Mouse (Mus musculus): ENCODE results near the gene Rtn3. TPM values are rescaled to one million over a fixed set of nuclear protein-coding genes. Genes with fewer than 3 reads are reported as not detected.
"Not testable (repeated sequence)": the region's sequence is repeated elsewhere in the genome, so short reads cannot be mapped to it uniquely, and the experiment has no call there.

Gene Rtn3
- polyA plus RNA-seq, 1 experiment from 2014 or later: 139 TPM

DNA sequence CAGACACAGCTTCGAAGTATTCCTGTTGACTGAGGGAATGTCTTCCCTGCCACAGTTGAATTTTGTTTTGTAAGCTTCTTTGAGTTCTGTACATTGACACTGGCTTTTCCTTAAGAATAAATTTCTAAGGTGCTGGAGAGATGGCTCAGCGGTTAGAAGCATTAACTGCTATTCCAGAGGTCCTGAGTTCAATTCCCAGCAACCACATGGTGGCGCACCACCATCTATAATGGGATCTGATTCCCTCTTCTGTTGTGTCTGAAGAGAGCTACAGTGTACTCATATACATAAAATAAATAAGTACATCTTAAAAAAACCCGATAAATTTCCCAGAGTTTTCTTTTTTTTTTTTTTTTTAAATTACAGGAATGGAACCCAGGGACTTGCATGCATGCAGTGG, 24.9 kb upstream of the Rtn3 start:
- H3K27me3 ChIP-seq (ENCODE audit: control insufficient read depth, insufficient read depth, low read length): no peaks in the 10 kb centered on the region
- H3K9ac ChIP-seq (ENCODE audit: low read length): no peak overlapping the region
- H3K27ac ChIP-seq (ENCODE audit: low read length): no peak overlapping the region
- H3K9me3 ChIP-seq (replicated peaks; ENCODE audit: control insufficient read depth, low read length): no peaks in the 10 kb centered on the region
- peaks cover 6% of the 10 kb centered on the region for H3K4me1 ChIP-seq (ENCODE audit: control insufficient read depth, insufficient read depth, low read length)
- 64% methylated on average over 4 of the region's 4 CpGs for WGBS
- no peak overlapping the region for H3K4me3 ChIP-seq (ENCODE audit: low read length)
- H3K36me3 ChIP-seq (ENCODE audit: control insufficient read depth, insufficient read depth): peaks cover 11% of the 10 kb centered on the region
- ATAC-seq (replicated peaks; ENCODE audit: extremely low read depth, insufficient read depth, low FRiP score): no peak
- no peak overlapping the region for H3K4me2 ChIP-seq (ENCODE audit: low read depth, low read length)

DNA sequence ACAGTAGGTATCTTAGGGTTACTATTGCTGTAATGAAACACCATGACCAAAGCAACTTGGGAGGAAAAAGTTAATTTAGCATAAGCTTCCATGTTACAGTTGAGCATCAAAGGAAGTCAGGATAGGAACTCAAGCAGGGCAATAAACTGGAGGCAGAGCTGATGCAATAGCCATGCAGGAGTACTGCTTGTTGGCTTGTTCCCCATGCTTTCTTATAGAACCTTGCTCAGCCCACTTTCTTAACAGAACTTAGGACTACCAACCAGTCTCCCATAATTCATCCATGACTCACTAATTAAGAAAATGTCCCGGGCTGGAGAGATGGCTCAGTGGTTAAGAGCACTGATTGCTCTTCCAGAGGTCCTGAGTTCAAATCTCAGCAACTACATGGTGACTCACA, 23.2 kb upstream of the Rtn3 start:
- no peak overlapping the region for H3K4me3 ChIP-seq (ENCODE audit: low read length)
- no peaks in the 10 kb centered on the region for H3K9me3 ChIP-seq (replicated peaks; ENCODE audit: control insufficient read depth, low read length)
- peaks cover 6% of the 10 kb centered on the region for H3K4me1 ChIP-seq (ENCODE audit: control insufficient read depth, insufficient read depth, low read length)
- no peak overlapping the region for H3K4me2 ChIP-seq (ENCODE audit: low read depth, low read length)
- H3K9ac ChIP-seq (ENCODE audit: low read length): no peak overlapping the region
- whole genome bisulfite sequencing: 88% methylated on average over 1 of the region's 1 CpGs
- ATAC-seq (replicated peaks; ENCODE audit: extremely low read depth, insufficient read depth, low FRiP score): no peak
- no peak overlapping the region for H3K27ac ChIP-seq (ENCODE audit: low read length)
- H3K36me3 ChIP-seq (ENCODE audit: control insufficient read depth, insufficient read depth): peaks cover 11% of the 10 kb centered on the region
- no peaks in the 10 kb centered on the region for H3K27me3 ChIP-seq (ENCODE audit: control insufficient read depth, insufficient read depth, low read length)

DNA sequence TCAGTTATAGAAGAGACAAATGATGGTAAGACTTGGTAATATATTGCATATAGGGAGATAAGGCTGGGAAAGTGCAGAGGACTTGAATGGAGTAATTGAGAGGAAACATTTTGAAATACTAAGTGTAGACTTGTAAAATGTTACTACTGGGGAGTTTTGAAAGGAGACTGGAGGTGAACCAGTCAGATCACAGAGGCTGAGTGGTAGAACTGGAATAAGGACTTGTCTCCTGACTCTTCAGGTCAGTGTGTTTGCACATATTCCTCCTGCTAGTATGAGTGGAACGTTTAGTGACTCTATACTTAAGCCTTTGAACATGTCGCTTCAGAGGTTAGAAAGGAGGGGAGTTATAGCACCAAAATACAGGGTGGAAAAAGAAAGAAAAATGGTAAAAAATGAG, 19.4 kb upstream of the Rtn3 start:
- no peaks in the 10 kb centered on the region for H3K36me3 ChIP-seq (ENCODE audit: control insufficient read depth, insufficient read depth)
- no peaks in the 10 kb centered on the region for H3K9me3 ChIP-seq (replicated peaks; ENCODE audit: control insufficient read depth, low read length)
- no peak overlapping the region for H3K4me3 ChIP-seq (ENCODE audit: low read length)
- ATAC-seq (replicated peaks; ENCODE audit: extremely low read depth, insufficient read depth, low FRiP score): no peak
- H3K27me3 ChIP-seq (ENCODE audit: control insufficient read depth, insufficient read depth, low read length): no peaks in the 10 kb centered on the region
- 74% methylated on average over 2 of the region's 2 CpGs for WGBS
- no peak overlapping the region for H3K9ac ChIP-seq (ENCODE audit: low read length)
- no peak overlapping the region for H3K4me2 ChIP-seq (ENCODE audit: low read depth, low read length)
- H3K4me1 ChIP-seq (ENCODE audit: control insufficient read depth, insufficient read depth, low read length): peaks cover 3% of the 10 kb centered on the region; the same call in 1 of the 2 replicates
- no peak overlapping the region for H3K27ac ChIP-seq (ENCODE audit: low read length)

DNA sequence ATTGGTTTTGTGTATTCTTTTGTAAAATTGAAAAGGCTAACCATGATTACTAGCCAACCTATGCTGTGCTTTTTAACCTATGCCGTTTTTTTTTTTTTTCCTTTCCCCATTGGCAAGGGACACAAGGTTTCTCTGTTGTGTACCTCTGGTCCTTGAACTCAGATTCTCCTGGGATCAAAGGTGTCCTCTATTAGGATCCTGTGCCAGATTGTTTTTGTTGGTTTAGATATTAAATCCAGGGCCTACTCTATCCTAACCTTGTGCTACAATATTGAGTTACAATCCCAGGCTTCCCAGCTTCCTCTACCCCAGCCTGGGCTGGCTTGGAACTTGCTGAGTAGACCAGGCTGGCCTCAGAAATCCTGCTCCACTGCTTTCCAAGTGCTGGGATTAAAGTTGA, 17.6 kb upstream of the Rtn3 start:
- no peak for ATAC-seq (replicated peaks; ENCODE audit: extremely low read depth, insufficient read depth, low FRiP score)
- no peak overlapping the region for H3K9ac ChIP-seq (ENCODE audit: low read length)

GRCm38 (mm10) chr19:7498816-7499215, 15.7 kb upstream of the Rtn3 start:
- WGBS: 72% methylated on average over 2 of the region's 2 CpGs
- no peak for ATAC-seq (replicated peaks; ENCODE audit: extremely low read depth, insufficient read depth, low FRiP score)
- H3K4me2 ChIP-seq (ENCODE audit: low read depth, low read length): no peak overlapping the region
- H3K9me3 ChIP-seq (replicated peaks; ENCODE audit: control insufficient read depth, low read length): no peaks in the 10 kb centered on the region
- no peaks in the 10 kb centered on the region for H3K27me3 ChIP-seq (ENCODE audit: control insufficient read depth, insufficient read depth, low read length)
- no peak overlapping the region for H3K27ac ChIP-seq (ENCODE audit: low read length)
- H3K4me3 ChIP-seq (ENCODE audit: low read length): no peak overlapping the region
- no peaks in the 10 kb centered on the region for H3K36me3 ChIP-seq (ENCODE audit: control insufficient read depth, insufficient read depth)
- H3K9ac ChIP-seq (ENCODE audit: low read length): no peak overlapping the region
- peaks cover 6% of the 10 kb centered on the region for H3K4me1 ChIP-seq (ENCODE audit: control insufficient read depth, insufficient read depth, low read length)

More for the DNA sequence above, 17.6 kb upstream of the Rtn3 start:
- H3K4me3 ChIP-seq (ENCODE audit: low read length): no peak overlapping the region
- WGBS: 86% methylated on average over 1 of the region's 1 CpGs
- H3K4me2 ChIP-seq (ENCODE audit: low read depth, low read length): no peak overlapping the region
- H3K9me3 ChIP-seq (replicated peaks; ENCODE audit: control insufficient read depth, low read length): no peaks in the 10 kb centered on the region
- H3K27me3 ChIP-seq (ENCODE audit: control insufficient read depth, insufficient read depth, low read length): no peaks in the 10 kb centered on the region
- no peak overlapping the region for H3K27ac ChIP-seq (ENCODE audit: low read length)
- H3K4me1 ChIP-seq (ENCODE audit: control insufficient read depth, insufficient read depth, low read length): peaks cover 5% of the 10 kb centered on the region; the same call in 1 of the 2 replicates
- no peaks in the 10 kb centered on the region for H3K36me3 ChIP-seq (ENCODE audit: control insufficient read depth, insufficient read depth)

DNA sequence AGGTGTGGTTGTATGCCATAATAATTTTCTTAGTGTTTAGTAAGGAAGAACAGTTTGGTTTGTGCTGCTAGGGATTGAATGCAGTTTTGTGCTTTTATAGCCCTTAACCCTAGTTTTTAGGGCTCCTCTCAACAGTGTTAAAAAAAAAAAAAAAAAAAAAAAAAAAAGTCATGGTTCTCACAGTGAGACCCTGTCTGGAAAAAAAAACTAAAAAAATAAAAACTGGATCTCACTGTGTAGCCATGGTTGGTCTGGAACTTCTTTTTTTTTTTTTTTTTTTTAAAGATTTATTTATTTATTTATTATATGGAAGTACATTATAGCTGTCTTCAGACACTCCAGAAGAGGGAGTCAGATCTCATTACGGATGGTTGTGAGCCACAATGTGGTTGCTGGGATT, 13.0 kb upstream of the Rtn3 start:
- H3K27ac ChIP-seq (ENCODE audit: low read length); H3K36me3 ChIP-seq (ENCODE audit: control insufficient read depth, insufficient read depth); H3K9me3 ChIP-seq (replicated peaks; ENCODE audit: control insufficient read depth, low read length); H3K4me1 ChIP-seq (ENCODE audit: control insufficient read depth, insufficient read depth, low read length); ATAC-seq (replicated peaks; ENCODE audit: extremely low read depth, insufficient read depth, low FRiP score); H3K9ac ChIP-seq (ENCODE audit: low read length); H3K27me3 ChIP-seq (ENCODE audit: control insufficient read depth, insufficient read depth, low read length); H3K4me3 ChIP-seq (ENCODE audit: low read length): not testable (repeated sequence)
- 71% methylated on average over 1 of the region's 1 CpGs for WGBS
- H3K4me2 ChIP-seq (ENCODE audit: low read depth, low read length): peak overlapping the region; percentile 90; the same call in 1 of the 2 replicates

DNA sequence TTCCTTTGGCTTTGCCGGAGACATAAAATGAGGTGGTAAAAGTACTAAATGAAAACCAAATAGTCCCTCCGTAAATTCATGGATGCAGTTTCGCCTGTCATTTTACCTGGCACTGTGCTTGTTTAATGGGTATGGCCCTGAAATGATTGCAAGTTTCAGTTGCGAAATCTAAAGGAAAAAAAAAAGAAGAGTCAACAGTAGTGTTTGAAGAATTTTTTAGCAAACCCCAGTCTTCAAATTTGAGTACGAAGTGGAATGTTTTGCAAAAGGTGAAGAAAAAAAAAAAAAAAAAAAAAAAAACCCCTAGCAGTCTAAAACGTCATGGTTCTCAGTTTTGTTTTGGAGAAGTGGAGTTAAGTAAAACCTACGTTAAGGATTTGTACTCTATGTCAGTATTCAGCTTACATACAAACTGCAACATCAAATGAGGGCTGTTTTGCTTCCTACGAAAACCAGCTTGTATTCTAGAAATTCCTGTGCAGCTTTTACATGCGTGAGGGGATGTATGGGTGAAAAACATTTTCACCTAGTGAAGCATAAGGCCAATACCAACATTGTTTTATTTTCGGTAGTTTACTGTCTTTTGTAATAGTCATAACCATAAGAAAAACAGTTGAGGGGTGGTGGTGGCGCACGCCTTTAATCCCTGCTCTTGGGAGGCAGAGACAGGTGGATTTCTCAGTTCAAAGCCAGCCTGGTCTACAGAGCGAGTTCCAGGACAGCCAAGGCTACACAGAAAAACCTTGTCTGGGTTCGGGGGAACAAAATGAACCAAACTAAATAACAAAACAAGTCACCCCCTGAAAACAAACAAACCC, 12.3 kb upstream of the Rtn3 start:
- 38% methylated on average over 14 of the region's 14 CpGs for WGBS
- ATAC-seq (replicated peaks; ENCODE audit: extremely low read depth, insufficient read depth, low FRiP score): no peak

GRCm38 (mm10) chr19:7494187-7495015, 11.3 kb upstream of the Rtn3 start:
- Histone ChIP-seq H3K4me3 (ENCODE audit: low read length) (peak overlapping the region; percentile 88), H3K36me3 (ENCODE audit: control insufficient read depth, insufficient read depth) (no peaks in the 10 kb centered on the region), H3K4me1 (ENCODE audit: control insufficient read depth, insufficient read depth, low read length) (peaks cover 6% of the 10 kb centered on the region), H3K9ac (ENCODE audit: low read length) (peak overlapping the region; percentile 97), H3K4me2 (ENCODE audit: low read depth, low read length) (peak overlapping the region; percentile 90), H3K27me3 (ENCODE audit: control insufficient read depth, insufficient read depth, low read length) (no peaks in the 10 kb centered on the region), H3K27ac (ENCODE audit: low read length) (peak overlapping the region; percentile 100), H3K9me3 (replicated peaks; ENCODE audit: control insufficient read depth, low read length) (no peaks in the 10 kb centered on the region)
- under 1% methylated on average over 84 of the region's 84 CpGs for WGBS
- ATAC-seq (replicated peaks; ENCODE audit: extremely low read depth, insufficient read depth, low FRiP score): peak; percentile 96

More for the DNA sequence above, 12.3 kb upstream of the Rtn3 start:
- no peaks in the 10 kb centered on the region for H3K9me3 ChIP-seq (replicated peaks; ENCODE audit: control insufficient read depth, low read length)
- H3K36me3 ChIP-seq (ENCODE audit: control insufficient read depth, insufficient read depth): no peaks in the 10 kb centered on the region
- H3K4me2 ChIP-seq (ENCODE audit: low read depth, low read length): peak overlapping the region; percentile 90
- H3K4me3 ChIP-seq (ENCODE audit: low read length): peak overlapping the region; percentile 88
- peak overlapping the region; percentile 97 for H3K9ac ChIP-seq (ENCODE audit: low read length)
- H3K27ac ChIP-seq (ENCODE audit: low read length): peak overlapping the region; percentile 100
- peaks cover 6% of the 10 kb centered on the region for H3K4me1 ChIP-seq (ENCODE audit: control insufficient read depth, insufficient read depth, low read length)
- no peaks in the 10 kb centered on the region for H3K27me3 ChIP-seq (ENCODE audit: control insufficient read depth, insufficient read depth, low read length)

Measured in heart, embryonic 16.5 days (tissue).